Mouse (Mus musculus): ENCODE measurements around the gene Ccdc136. TPM values are rescaled to one million over a fixed set of nuclear protein-coding genes. Genes with fewer than 3 reads are reported as not detected.
A peak's percentile ranks its signal among the peaks of the same experiment; 100 is the strongest.

The Ccdc136 gene
- polyA plus RNA-seq, 1 experiment from 2014 or later: 22.6 TPM

- peaks cover 45% of the 10 kb centered on the region for H3K4me1 ChIP-seq
- 36% methylated on average over 5 of the region's 5 CpGs for WGBS
- H3K9me3 ChIP-seq (replicated peaks): no peaks in the 10 kb centered on the region
- no peak overlapping the region for H3K4me3 ChIP-seq (replicated peaks)
- H3K4me2 ChIP-seq: no peak overlapping the region
- H3K27ac ChIP-seq: no peak overlapping the region
- peaks cover 35% of the 10 kb centered on the region for H3K27me3 ChIP-seq
- H3K36me3 ChIP-seq: no peaks in the 10 kb centered on the region
- ATAC-seq (replicated peaks; ENCODE audit: low FRiP score): no peak
- no peak overlapping the region for H3K9ac ChIP-seq
Observed at GRCm38 (mm10) chr6:29431473-29431872, 35.4 kb downstream of the Ccdc136 start.

GRCm38 (mm10) chr6:29432156-29432555 lies 36.0 kb downstream of the Ccdc136 start:
- H3K9me3 ChIP-seq (replicated peaks): no peaks in the 10 kb centered on the region
- no peak overlapping the region for H3K27ac ChIP-seq
- H3K4me1 ChIP-seq: peaks cover 51% of the 10 kb centered on the region
- no peaks in the 10 kb centered on the region for H3K36me3 ChIP-seq
- 44% methylated on average over 3 of the region's 3 CpGs for WGBS
- H3K27me3 ChIP-seq: peaks cover 35% of the 10 kb centered on the region
- no peak for ATAC-seq (replicated peaks; ENCODE audit: low FRiP score)
- no peak overlapping the region for H3K4me2 ChIP-seq
- no peak overlapping the region for H3K9ac ChIP-seq
- H3K4me3 ChIP-seq (replicated peaks): no peak overlapping the region

GRCm38 (mm10) chr6:29432676-29433037 lies 36.5 kb downstream of the Ccdc136 start:
- Histone ChIP-seq H3K9ac (peak overlapping the region; percentile 59; the same call in 1 of the 2 replicates), H3K4me3 (replicated peaks) (peak overlapping the region; percentile 59), H3K4me2 (peak overlapping the region; percentile 88), H3K27ac (no peak overlapping the region), H3K9me3 (replicated peaks) (no peaks in the 10 kb centered on the region), H3K4me1 (peaks cover 51% of the 10 kb centered on the region), H3K36me3 (no peaks in the 10 kb centered on the region), H3K27me3 (peaks cover 35% of the 10 kb centered on the region)
- ATAC-seq (replicated peaks; ENCODE audit: low FRiP score): no peak

- H3K4me1 ChIP-seq: peaks cover 51% of the 10 kb centered on the region
- H3K36me3 ChIP-seq: no peaks in the 10 kb centered on the region
- peaks cover 35% of the 10 kb centered on the region for H3K27me3 ChIP-seq
- peak within 1 kb of the TSS; percentile 88 for H3K4me2 ChIP-seq
- peak within 1 kb of the TSS; percentile 59 for H3K9ac ChIP-seq
- H3K27ac ChIP-seq: peak within 1 kb of the TSS; percentile 87
- H3K9me3 ChIP-seq (replicated peaks): no peaks in the 10 kb centered on the region
- H3K4me3 ChIP-seq (replicated peaks): peak within 1 kb of the TSS; percentile 59
- ATAC-seq (replicated peaks; ENCODE audit: low FRiP score): no peak
- WGBS: 2% methylated on average over 69 of the region's 77 CpGs
Observed at GRCm38 (mm10) chr6:29433038-29433803, 37.1 kb downstream of the Ccdc136 start, which contains the start of gene Flnc. TSS of gene Flnc (plus strand) at chr6:29433256.

GRCm38 (mm10) chr6:29433804-29434795 lies 38.0 kb downstream of the Ccdc136 start:
- Histone ChIP-seq H3K27ac (peak overlapping the region; percentile 87), H3K36me3 (peaks cover 6% of the 10 kb centered on the region; the same call in 1 of the 2 replicates), H3K4me2 (peak overlapping the region; percentile 88), H3K27me3 (peaks cover 35% of the 10 kb centered on the region), H3K9me3 (replicated peaks) (no peaks in the 10 kb centered on the region), H3K4me3 (replicated peaks) (peak overlapping the region; percentile 59), H3K4me1 (peaks cover 51% of the 10 kb centered on the region), H3K9ac (peak overlapping the region; percentile 59)
- no peak; the same call in 1 of the 2 replicates for ATAC-seq (replicated peaks; ENCODE audit: low FRiP score)
- WGBS: 6% methylated on average over 27 of the region's 27 CpGs

GRCm38 (mm10) chr6:29434911-29435691 lies 39.0 kb downstream of the Ccdc136 start:
- Histone ChIP-seq H3K9ac (0 out of 2 replicates have a peak overlapping the region, but pooled peaks have one; percentile 10), H3K27me3 (peaks cover 35% of the 10 kb centered on the region), H3K4me2 (peak overlapping the region; percentile 88), H3K4me1 (peaks cover 51% of the 10 kb centered on the region), H3K9me3 (replicated peaks) (no peaks in the 10 kb centered on the region), H3K27ac (peak overlapping the region; percentile 87), H3K4me3 (replicated peaks) (peak overlapping the region; percentile 59), H3K36me3 (peaks cover 13% of the 10 kb centered on the region; the same call in 1 of the 2 replicates)
- WGBS: 2% methylated on average over 13 of the region's 13 CpGs
- ATAC-seq (replicated peaks; ENCODE audit: low FRiP score): peak; percentile 53

GRCm38 (mm10) chr6:29435940-29436451 lies 39.9 kb downstream of the Ccdc136 start:
- Histone ChIP-seq H3K4me3 (replicated peaks) (peak overlapping the region; percentile 59), H3K9me3 (replicated peaks) (no peaks in the 10 kb centered on the region), H3K36me3 (peaks cover 19% of the 10 kb centered on the region; the same call in 1 of the 2 replicates), H3K4me2 (peak overlapping the region; percentile 88), H3K27me3 (peaks cover 30% of the 10 kb centered on the region), H3K9ac (no peak overlapping the region), H3K27ac (peak overlapping the region; percentile 87), H3K4me1 (peaks cover 51% of the 10 kb centered on the region)
- peak; percentile 57 for ATAC-seq (replicated peaks; ENCODE audit: low FRiP score)
- 9% methylated on average over 6 of the region's 6 CpGs for WGBS

- Histone ChIP-seq H3K4me3 (replicated peaks) (peak overlapping the region; percentile 59), H3K9ac (no peak overlapping the region), H3K27me3 (peaks cover 29% of the 10 kb centered on the region), H3K4me2 (peak overlapping the region; percentile 88), H3K27ac (peak overlapping the region; percentile 87), H3K9me3 (replicated peaks) (no peaks in the 10 kb centered on the region), H3K4me1 (peaks cover 48% of the 10 kb centered on the region), H3K36me3 (peaks cover 19% of the 10 kb centered on the region; the same call in 1 of the 2 replicates)
- peak; percentile 40 for ATAC-seq (replicated peaks; ENCODE audit: low FRiP score)
- 4% methylated on average over 11 of the region's 11 CpGs for WGBS
Observed at GRCm38 (mm10) chr6:29436461-29436934, 40.4 kb downstream of the Ccdc136 start.

GRCm38 (mm10) chr6:29439251-29439650 lies 43.1 kb downstream of the Ccdc136 start:
- H3K27ac ChIP-seq: no peak overlapping the region
- H3K36me3 ChIP-seq: peaks cover 43% of the 10 kb centered on the region
- H3K9ac ChIP-seq: no peak overlapping the region
- H3K4me1 ChIP-seq: peaks cover 28% of the 10 kb centered on the region
- H3K4me3 ChIP-seq (replicated peaks): no peak overlapping the region
- no peaks in the 10 kb centered on the region for H3K9me3 ChIP-seq (replicated peaks)
- 75% methylated on average over 4 of the region's 4 CpGs for WGBS
- H3K4me2 ChIP-seq: no peak overlapping the region
- peaks cover 4% of the 10 kb centered on the region; the same call in 1 of the 2 replicates for H3K27me3 ChIP-seq
- ATAC-seq (replicated peaks; ENCODE audit: low FRiP score): no peak

- Histone ChIP-seq H3K4me3 (replicated peaks) (no peak overlapping the region), H3K27me3 (no peaks in the 10 kb centered on the region), H3K4me1 (peaks cover 23% of the 10 kb centered on the region), H3K36me3 (peaks cover 44% of the 10 kb centered on the region), H3K27ac (no peak overlapping the region), H3K9me3 (replicated peaks) (no peaks in the 10 kb centered on the region), H3K4me2 (no peak overlapping the region), H3K9ac (no peak overlapping the region)
- 91% methylated on average over 6 of the region's 6 CpGs for WGBS
- no peak for ATAC-seq (replicated peaks; ENCODE audit: low FRiP score)
Observed at GRCm38 (mm10) chr6:29439789-29440188, 43.7 kb downstream of the Ccdc136 start.

GRCm38 (mm10) chr6:29444773-29445172 lies 48.7 kb downstream of the Ccdc136 start:
- Histone ChIP-seq H3K9ac (no peak overlapping the region), H3K4me3 (replicated peaks) (no peak overlapping the region), H3K27me3 (no peaks in the 10 kb centered on the region), H3K4me2 (no peak overlapping the region), H3K36me3 (peaks cover 77% of the 10 kb centered on the region), H3K9me3 (replicated peaks) (no peaks in the 10 kb centered on the region), H3K4me1 (no peaks in the 10 kb centered on the region), H3K27ac (no peak overlapping the region)
- WGBS: 69% methylated on average over 11 of the region's 11 CpGs
- no peak for ATAC-seq (replicated peaks; ENCODE audit: low FRiP score)
